Mouse (Mus musculus): ENCODE results near the gene Plxnd1. TPM values are rescaled to one million over a fixed set of nuclear protein-coding genes. Genes with fewer than 3 reads are reported as not detected.
A peak's percentile ranks its signal among the peaks of the same experiment; 100 is the strongest.

The Plxnd1 gene
- polyA plus RNA-seq, 1 experiment from 2014 or later = 25.2 TPM

DNA sequence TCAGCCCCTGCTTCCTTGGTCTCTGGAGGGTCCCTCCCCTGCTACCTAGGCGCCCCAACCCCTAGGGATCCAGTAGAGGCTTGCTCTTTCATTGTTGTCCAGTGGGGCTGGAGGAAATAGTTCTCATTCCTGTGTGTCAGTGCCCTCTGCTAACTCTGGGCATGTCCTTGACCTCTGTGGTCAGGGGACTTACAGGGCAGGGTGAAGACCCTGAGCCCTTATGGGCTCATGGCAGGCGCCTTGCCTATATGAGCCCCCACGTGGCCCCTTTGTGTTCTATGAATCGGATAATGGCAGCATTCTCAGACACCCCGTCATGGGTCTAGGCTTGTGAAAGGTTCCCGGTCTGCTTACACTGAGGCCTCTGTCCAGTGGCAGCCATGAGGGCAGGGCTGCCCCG, 4.0 kb upstream of the Plxnd1 start:
- no peaks in the 10 kb centered on the region for H3K36me3 ChIP-seq
- peaks cover 13% of the 10 kb centered on the region for H3K27me3 ChIP-seq
- ATAC-seq (ENCODE audit: insufficient number of reproducible peaks, insufficient read depth, low FRiP score, low TSS enrichment, low read depth) = no peak
- 60% methylated on average over 7 of the region's 7 CpGs for WGBS
- no peak overlapping the region for H3K9ac ChIP-seq
- H3K4me3 ChIP-seq = no peak overlapping the region
- H3K9me3 ChIP-seq = no peaks in the 10 kb centered on the region
- H3K4me2 ChIP-seq = no peak overlapping the region
- H3K27ac ChIP-seq = peak overlapping the region; percentile 44
- H3K4me1 ChIP-seq = peaks cover 44% of the 10 kb centered on the region

DNA sequence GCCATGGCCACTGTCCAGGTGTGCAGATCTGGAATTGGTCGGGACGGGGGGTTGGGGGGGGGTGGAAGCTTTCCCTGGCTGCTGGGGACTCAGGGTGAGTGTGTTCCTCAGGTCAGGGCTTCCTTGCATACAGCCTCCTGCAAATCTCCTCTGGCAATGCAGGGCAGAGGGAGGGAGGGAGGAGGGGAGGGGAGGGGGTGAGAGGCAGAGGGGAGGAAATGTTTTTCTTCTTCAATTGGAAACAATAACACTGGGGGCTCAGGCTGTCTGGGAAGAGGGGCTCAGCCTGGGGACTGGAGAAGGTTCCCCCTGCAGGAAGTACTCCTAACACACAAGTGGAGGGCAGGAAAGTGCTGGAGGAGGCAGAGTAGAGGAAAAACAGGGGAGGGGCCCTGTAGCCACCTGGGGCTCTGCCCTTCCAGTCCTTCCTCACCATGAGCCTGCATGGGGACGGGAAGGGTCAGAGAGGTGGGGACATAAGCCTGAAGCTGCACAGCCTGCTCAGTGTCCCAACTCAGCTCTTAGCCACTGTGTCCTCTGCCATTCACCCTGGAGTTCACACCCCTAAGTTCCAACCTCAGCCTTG, 3.0 kb upstream of the Plxnd1 start:
- no peak for ATAC-seq (ENCODE audit: insufficient number of reproducible peaks, insufficient read depth, low FRiP score, low TSS enrichment, low read depth)
- 15% methylated on average over 3 of the region's 3 CpGs for WGBS
- H3K27me3 ChIP-seq = peaks cover 23% of the 10 kb centered on the region
- H3K27ac ChIP-seq = peak overlapping the region; percentile 44
- H3K9ac ChIP-seq = no peak overlapping the region
- no peak overlapping the region for H3K4me3 ChIP-seq
- no peaks in the 10 kb centered on the region for H3K9me3 ChIP-seq
- H3K36me3 ChIP-seq = no peaks in the 10 kb centered on the region
- peaks cover 52% of the 10 kb centered on the region for H3K4me1 ChIP-seq
- no peak overlapping the region for H3K4me2 ChIP-seq

GRCm38 (mm10) chr6:115996171-115996851, 1.5 kb upstream of the Plxnd1 start:
- no peak overlapping the region for H3K4me3 ChIP-seq
- H3K9me3 ChIP-seq = no peaks in the 10 kb centered on the region
- H3K4me2 ChIP-seq = no peak overlapping the region
- H3K9ac ChIP-seq = no peak overlapping the region
- peak overlapping the region; percentile 55 for H3K27ac ChIP-seq
- H3K4me1 ChIP-seq = peaks cover 67% of the 10 kb centered on the region
- ATAC-seq (ENCODE audit: insufficient number of reproducible peaks, insufficient read depth, low FRiP score, low TSS enrichment, low read depth) = no peak
- 21% methylated on average over 6 of the region's 6 CpGs for WGBS
- no peaks in the 10 kb centered on the region for H3K36me3 ChIP-seq
- H3K27me3 ChIP-seq = peaks cover 38% of the 10 kb centered on the region

GRCm38 (mm10) chr6:115995531-115995941, 731 bp upstream of the Plxnd1 start:
- no peak overlapping the region for H3K9ac ChIP-seq
- H3K4me2 ChIP-seq = peak overlapping the region; percentile 87
- 56% methylated on average over 4 of the region's 4 CpGs for WGBS

DNA sequence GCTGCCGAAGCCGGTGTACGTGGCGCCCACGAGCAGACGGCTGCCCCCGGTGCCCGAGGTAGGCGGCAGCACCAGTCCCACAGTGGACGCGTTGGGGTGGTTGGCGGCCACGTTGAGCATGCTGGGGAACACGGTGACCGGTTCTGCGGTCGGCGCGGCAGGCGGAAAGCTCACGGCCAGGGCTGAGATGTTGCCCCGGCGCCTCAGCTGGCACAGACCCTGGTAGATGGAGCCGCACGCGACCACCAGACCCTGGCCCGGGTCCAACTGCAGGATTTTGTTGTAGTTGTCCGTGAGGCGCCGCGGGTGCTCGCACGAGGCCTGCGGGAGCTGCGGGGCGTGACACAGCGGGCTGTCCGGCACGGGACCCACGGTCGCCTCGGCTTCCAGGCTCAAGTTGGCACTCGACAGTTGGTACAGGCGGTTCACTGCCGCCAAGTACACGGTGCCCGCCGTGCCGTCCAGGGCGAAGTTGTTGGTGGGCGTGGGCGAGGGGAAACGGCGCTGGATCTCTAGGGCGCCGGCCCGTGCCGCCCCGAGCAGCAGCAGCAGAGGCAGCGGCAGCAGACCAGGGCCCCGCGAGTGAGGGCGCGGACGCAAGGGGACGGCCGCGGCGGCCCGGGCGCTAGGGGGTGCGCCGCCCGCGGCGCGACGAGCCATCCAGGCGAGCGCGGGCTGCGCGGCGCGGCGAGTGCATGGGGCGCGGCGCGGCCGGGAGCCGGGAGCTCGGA, 494 bp downstream of the Plxnd1 start:
- Histone ChIP-seq H3K27me3 (peaks cover 47% of the 10 kb centered on the region), H3K27ac (peak overlapping the region; percentile 71), H3K9ac (peak overlapping the region; percentile 78), H3K9me3 (no peaks in the 10 kb centered on the region), H3K4me1 (peaks cover 74% of the 10 kb centered on the region), H3K4me2 (peak overlapping the region; percentile 87), H3K36me3 (no peaks in the 10 kb centered on the region), H3K4me3 (peak overlapping the region; percentile 65)
- WGBS = under 1% methylated on average over 93 of the region's 93 CpGs
- ATAC-seq (ENCODE audit: insufficient number of reproducible peaks, insufficient read depth, low FRiP score, low TSS enrichment, low read depth) = peak; percentile 21; the same call in 1 of the 2 replicates

More at GRCm38 (mm10) chr6:115995531-115995941, 731 bp upstream of the Plxnd1 start:
- Histone ChIP-seq H3K27ac (peak overlapping the region; percentile 55; the same call in 1 of the 2 replicates), H3K36me3 (no peaks in the 10 kb centered on the region), H3K4me1 (peaks cover 73% of the 10 kb centered on the region), H3K9me3 (no peaks in the 10 kb centered on the region), H3K27me3 (peaks cover 45% of the 10 kb centered on the region), H3K4me3 (no peak overlapping the region)
- no peak for ATAC-seq (ENCODE audit: insufficient number of reproducible peaks, insufficient read depth, low FRiP score, low TSS enrichment, low read depth)

- Histone ChIP-seq H3K9me3 (no peaks in the 10 kb centered on the region), H3K4me3 (peak overlapping the region; percentile 65), H3K9ac (peak overlapping the region; percentile 78), H3K36me3 (no peaks in the 10 kb centered on the region), H3K4me2 (peak overlapping the region; percentile 87), H3K27me3 (peaks cover 47% of the 10 kb centered on the region), H3K4me1 (peaks cover 67% of the 10 kb centered on the region), H3K27ac (peak overlapping the region; percentile 71)
- no peak for ATAC-seq (ENCODE audit: insufficient number of reproducible peaks, insufficient read depth, low FRiP score, low TSS enrichment, low read depth)
- 2% methylated on average over 86 of the region's 86 CpGs for WGBS
These were observed 1.2 kb downstream of the Plxnd1 start for GRCm38 (mm10) chr6:115993463-115994145.

DNA sequence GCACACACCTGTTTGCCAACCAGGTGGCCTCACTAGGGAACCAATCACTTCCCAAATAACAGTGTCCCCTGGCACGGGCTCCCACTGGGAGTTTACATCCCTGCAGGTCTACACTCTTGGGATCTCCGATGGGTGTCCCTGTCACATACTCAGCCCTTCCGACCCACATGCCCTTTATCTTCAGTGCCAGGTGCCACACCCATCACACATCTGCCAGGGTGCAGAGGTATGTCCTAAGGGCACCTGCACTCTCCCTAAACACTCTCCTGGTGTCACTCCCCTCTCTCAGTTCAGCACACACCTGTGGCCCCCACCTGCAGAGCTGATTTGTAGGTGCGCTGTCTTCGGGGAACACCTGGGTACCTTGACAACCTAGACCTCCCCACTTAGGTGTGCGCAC, 1.8 kb downstream of the Plxnd1 start:
- peaks cover 61% of the 10 kb centered on the region for H3K4me1 ChIP-seq
- H3K27me3 ChIP-seq = peaks cover 47% of the 10 kb centered on the region
- H3K9ac ChIP-seq = peak overlapping the region; percentile 78
- peak overlapping the region; percentile 57 for H3K27ac ChIP-seq
- no peak for ATAC-seq (ENCODE audit: insufficient number of reproducible peaks, insufficient read depth, low FRiP score, low TSS enrichment, low read depth)
- H3K4me3 ChIP-seq = peak overlapping the region; percentile 65
- peak overlapping the region; percentile 87 for H3K4me2 ChIP-seq
- no peaks in the 10 kb centered on the region for H3K9me3 ChIP-seq
- 44% methylated on average over 6 of the region's 6 CpGs for WGBS
- H3K36me3 ChIP-seq = no peaks in the 10 kb centered on the region

- H3K36me3 ChIP-seq = no peaks in the 10 kb centered on the region
- peak overlapping the region; percentile 78 for H3K9ac ChIP-seq
- peak overlapping the region; percentile 64 for H3K27ac ChIP-seq
- H3K9me3 ChIP-seq = no peaks in the 10 kb centered on the region
- peak overlapping the region; percentile 65 for H3K4me3 ChIP-seq
- 32% methylated on average over 10 of the region's 10 CpGs for WGBS
- H3K27me3 ChIP-seq = peaks cover 47% of the 10 kb centered on the region
- ATAC-seq (ENCODE audit: insufficient number of reproducible peaks, insufficient read depth, low FRiP score, low TSS enrichment, low read depth) = no peak
- H3K4me1 ChIP-seq = peaks cover 56% of the 10 kb centered on the region
- H3K4me2 ChIP-seq = peak overlapping the region; percentile 87
These were observed 2.8 kb downstream of the Plxnd1 start for GRCm38 (mm10) chr6:115991881-115992620.

DNA sequence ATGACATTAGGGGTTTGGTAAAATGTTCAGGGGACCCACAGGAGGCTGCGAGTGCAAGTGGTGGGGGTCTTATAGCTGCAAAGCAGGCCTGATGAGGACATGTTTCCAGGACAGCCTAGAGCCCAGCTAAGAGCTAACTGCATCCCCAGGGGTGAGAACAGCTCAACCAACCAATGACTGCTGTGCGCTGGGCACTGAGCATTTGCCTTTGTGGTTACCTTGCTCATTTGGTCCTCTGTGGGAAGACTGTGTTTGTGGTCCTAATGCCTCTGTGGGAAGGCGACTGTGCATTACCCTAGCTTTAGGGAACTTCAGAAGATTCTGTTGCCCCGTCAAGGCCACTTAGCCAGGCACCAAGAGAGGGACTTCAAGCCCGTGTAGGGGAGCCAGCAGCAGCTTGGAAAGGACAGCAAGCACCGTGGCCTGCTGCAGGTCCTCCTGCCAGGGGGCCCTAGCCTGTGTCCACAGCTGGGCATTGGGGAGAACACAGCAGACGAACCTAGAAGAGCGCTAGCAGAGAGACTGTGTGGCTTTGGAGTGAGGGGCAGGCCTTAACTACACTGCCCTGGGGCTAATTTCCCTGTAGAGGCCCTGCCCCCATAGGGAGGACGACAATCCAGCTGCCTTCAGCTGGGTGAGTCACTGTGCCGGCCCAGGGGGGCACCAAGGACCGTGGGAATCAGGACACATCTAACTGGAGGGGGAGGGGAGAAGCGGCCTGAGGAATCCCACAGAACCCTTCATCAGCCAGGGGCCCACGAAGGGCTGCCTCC, 3.5 kb downstream of the Plxnd1 start:
- H3K27ac ChIP-seq = peak overlapping the region; percentile 64
- peak overlapping the region; percentile 87 for H3K4me2 ChIP-seq
- H3K4me1 ChIP-seq = peaks cover 57% of the 10 kb centered on the region
- peaks cover 47% of the 10 kb centered on the region for H3K27me3 ChIP-seq
- WGBS = 23% methylated on average over 13 of the region's 13 CpGs
- H3K9ac ChIP-seq = peak overlapping the region; percentile 78
- no peaks in the 10 kb centered on the region for H3K9me3 ChIP-seq
- ATAC-seq (ENCODE audit: insufficient number of reproducible peaks, insufficient read depth, low FRiP score, low TSS enrichment, low read depth) = no peak
- peak overlapping the region; percentile 65 for H3K4me3 ChIP-seq
- H3K36me3 ChIP-seq = no peaks in the 10 kb centered on the region

DNA sequence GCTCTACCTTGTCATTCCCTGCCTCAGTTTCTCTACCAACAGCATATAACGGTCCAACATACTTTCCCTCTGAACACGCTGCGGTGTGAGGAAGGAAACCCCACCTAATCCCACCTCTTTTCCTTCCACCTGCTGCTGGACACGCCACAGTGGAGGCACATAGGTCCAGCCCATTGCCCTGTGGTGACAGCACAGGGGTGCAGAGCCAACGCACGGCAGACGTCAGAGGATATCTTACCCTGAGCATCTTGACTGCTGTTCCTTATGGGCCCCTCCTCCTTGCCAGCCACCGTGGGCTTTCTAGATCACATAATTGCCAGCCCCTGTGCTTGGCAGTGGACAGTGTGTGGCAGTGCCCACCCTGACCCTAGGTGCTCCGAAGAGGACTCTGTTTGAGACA, 4.3 kb downstream of the Plxnd1 start:
- Histone ChIP-seq H3K4me1 (peaks cover 57% of the 10 kb centered on the region), H3K9ac (peak overlapping the region; percentile 78), H3K4me3 (peak overlapping the region; percentile 65), H3K27me3 (peaks cover 42% of the 10 kb centered on the region), H3K9me3 (no peaks in the 10 kb centered on the region), H3K4me2 (peak overlapping the region; percentile 87; the same call in 1 of the 2 replicates), H3K36me3 (no peaks in the 10 kb centered on the region), H3K27ac (no peak overlapping the region; the same call in 1 of the 2 replicates)
- 84% methylated on average over 9 of the region's 9 CpGs for WGBS
- ATAC-seq (ENCODE audit: insufficient number of reproducible peaks, insufficient read depth, low FRiP score, low TSS enrichment, low read depth) = no peak
